Mouse (Mus musculus) heart, postnatal 0 days (tissue): ENCODE data around the gene Adgrb2. TPM values are rescaled to one million over a fixed set of nuclear protein-coding genes. Genes with fewer than 3 reads are reported as not detected.

Experiments used
- ATAC-seq: fragments of 200-750 bp; cut with Nextera tagmentation; 2 replicates; pipeline ENCODE4 v1.8.0; 2017; ENCODE audit warnings: low read depth, moderate number of reproducible peaks, moderate library complexity; ENCODE audit not compliant: insufficient read depth
- DNase-seq: peaks from one replicate; pipeline ENCODE4 v3.0.0-alpha.2; 2016; ENCODE audit warnings: low spot score
- H3K27ac ChIP-seq: fragments of 300-500 bp; sonication (generic); 2 replicates; pipeline ENCODE4 v1.5.1; 2014; ENCODE audit warnings: low read depth, mild to moderate bottlenecking
- H3K27me3 ChIP-seq: fragments of 300-500 bp; sonication (generic); 2 replicates; pipeline ENCODE4 v1.6.1; 2014; ENCODE audit warnings: low read length, mixed read lengths; ENCODE audit not compliant: control insufficient read depth, insufficient read depth
- H3K36me3 ChIP-seq: fragments of 300-500 bp; sonication (generic); replicated peaks from 2 replicates; pipeline ENCODE4 v1.6.1; 2014; ENCODE audit warnings: low read length, mixed read lengths; ENCODE audit not compliant: control insufficient read depth, insufficient read depth
- H3K4me1 ChIP-seq: fragments of 300-500 bp; sonication (generic); 2 replicates; pipeline ENCODE4 v1.6.1; 2014; ENCODE audit warnings: antibody characterized with exemption; ENCODE audit not compliant: control insufficient read depth, insufficient read depth
- H3K4me2 ChIP-seq: fragments of 300-500 bp; sonication (generic); 2 replicates; pipeline ENCODE4 v1.6.1; 2014; ENCODE audit warnings: low read depth, mild to moderate bottlenecking, low read length, moderate library complexity
- H3K4me3 ChIP-seq: fragments of 300-500 bp; sonication (generic); 2 replicates; pipeline ENCODE4 v1.5.1; 2014; ENCODE audit warnings: low read depth, low read length
- H3K9ac ChIP-seq: fragments of 300-500 bp; sonication (generic); replicated peaks from 2 replicates; pipeline ENCODE4 v1.6.1; 2014; ENCODE audit warnings: low read depth, low read length, mixed read lengths
- H3K9me3 ChIP-seq: fragments of 300-500 bp; sonication (generic); replicated peaks from 2 replicates; pipeline ENCODE4 v1.6.1; 2016; ENCODE audit warnings: low read length; ENCODE audit not compliant: control insufficient read depth
- CTCF ChIP-seq: IDR thresholded peaks from 2 replicates; pipeline ENCODE4 v1.5.1; 2016; ENCODE audit warnings: antibody characterized with exemption, control low read depth, low read depth
- EP300 ChIP-seq: IDR thresholded peaks from 2 replicates; pipeline ENCODE4 v1.6.1; 2016; ENCODE audit warnings: antibody characterized with exemption, low read depth
- WGBS: fragments of 180-500 bp; shearing (Covaris S2); extraction: QIAGEN DNeasy Blood & Tissue Kit; methylation state at CpG from one replicate; pipeline ENCODE4 v1.1.7; 2014; 5-methylcytosine and 5-hydroxymethylcytosine counted together
- polyA plus RNA-seq: library from polyadenylated mRNA; unstranded; fragments of >200 nt; fragmentation: Nextera tagmentation; extraction: Ambion mirVana; gene quantifications from 2 replicates; pipeline ENCODE4 v1.2.1, GENCODE M21; 2015
- total RNA-seq: library from RNA; depleted of rRNA; stranded (reverse); fragments of >200 nt; gene quantifications from 2 replicates; pipeline ENCODE4 v1.2.3, GENCODE M21; 2014; ENCODE audit warnings: low replicate concordance

Adgrb2 gene
- total and polyA plus RNA-seq, 2 experiments from 2014 or later = 0.59 to 10.6 TPM

DNA sequence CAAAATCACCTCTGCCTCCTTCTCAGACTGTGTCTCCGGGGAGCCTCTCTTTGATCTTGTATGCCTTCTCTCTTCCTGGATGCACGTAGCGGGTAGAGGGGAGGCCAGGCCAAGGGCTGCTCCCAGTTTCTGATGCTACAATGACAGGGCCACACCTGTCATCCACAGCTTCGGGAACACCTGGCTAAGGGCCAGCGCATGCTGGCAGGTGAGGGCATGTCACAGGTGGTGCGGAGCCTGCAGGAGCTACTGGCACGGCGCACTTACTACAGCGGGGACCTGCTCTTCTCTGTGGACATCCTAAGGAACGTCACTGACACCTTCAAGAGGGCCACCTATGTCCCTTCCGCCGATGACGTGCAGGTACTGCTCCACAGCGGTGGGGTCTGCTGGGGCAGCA, 24.4 kb downstream of the Adgrb2 start:
- Histone ChIP-seq H3K4me3 (no peak overlapping the region), H3K9me3 (no peaks in the 10 kb centered on the region), H3K9ac (no peak overlapping the region), H3K4me1 (0 out of 2 replicates have a peak, but pooled peaks cover 6% of the 10 kb centered on the region), H3K4me2 (no peak overlapping the region), H3K36me3 (no peaks in the 10 kb centered on the region), H3K27ac (no peak overlapping the region), H3K27me3 (peaks cover 45% of the 10 kb centered on the region)
- TF ChIP-seq CTCF (no peak), EP300 (no peak)
- WGBS = 77% methylated on average over 14 of the region's 14 CpGs
- ATAC-seq (no peak), DNase-seq (no peak)

DNA sequence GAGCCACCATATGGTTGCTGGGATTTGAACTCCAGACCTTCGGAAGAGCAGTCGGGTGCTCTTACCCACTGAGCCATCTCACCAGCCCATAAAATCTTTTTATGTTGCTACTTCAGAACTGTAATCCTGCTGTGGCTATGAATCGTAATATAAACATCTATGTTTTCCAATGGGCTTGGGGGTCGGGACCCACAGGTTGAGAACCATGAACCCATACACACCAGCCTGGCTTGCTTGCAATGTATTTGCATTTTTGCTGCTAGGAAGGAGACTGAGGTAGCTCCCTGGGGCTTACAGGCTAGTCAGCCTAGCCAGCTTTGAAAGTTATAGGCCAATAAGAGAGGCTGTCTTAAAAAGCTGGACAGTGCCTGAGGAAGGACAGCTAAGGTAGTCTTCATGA, 26.1 kb downstream of the Adgrb2 start:
- WGBS = 95% methylated on average over 4 of the region's 4 CpGs
- Histone ChIP-seq H3K9ac (no peak overlapping the region), H3K9me3 (no peaks in the 10 kb centered on the region), H3K27me3 (peaks cover 39% of the 10 kb centered on the region), H3K4me3 (no peak overlapping the region), H3K4me1 (0 out of 2 replicates have a peak, but pooled peaks cover 6% of the 10 kb centered on the region), H3K4me2 (no peak overlapping the region), H3K36me3 (no peaks in the 10 kb centered on the region), H3K27ac (no peak overlapping the region)
- DNase-seq = no peak
- TF ChIP-seq CTCF (no peak), EP300 (no peak)
- no peak for ATAC-seq

- no peak for ATAC-seq
- H3K27ac ChIP-seq = no peak overlapping the region
These were observed 27.6 kb downstream of the Adgrb2 start for GRCm38 (mm10) chr4:130012234-130012633.

DNA sequence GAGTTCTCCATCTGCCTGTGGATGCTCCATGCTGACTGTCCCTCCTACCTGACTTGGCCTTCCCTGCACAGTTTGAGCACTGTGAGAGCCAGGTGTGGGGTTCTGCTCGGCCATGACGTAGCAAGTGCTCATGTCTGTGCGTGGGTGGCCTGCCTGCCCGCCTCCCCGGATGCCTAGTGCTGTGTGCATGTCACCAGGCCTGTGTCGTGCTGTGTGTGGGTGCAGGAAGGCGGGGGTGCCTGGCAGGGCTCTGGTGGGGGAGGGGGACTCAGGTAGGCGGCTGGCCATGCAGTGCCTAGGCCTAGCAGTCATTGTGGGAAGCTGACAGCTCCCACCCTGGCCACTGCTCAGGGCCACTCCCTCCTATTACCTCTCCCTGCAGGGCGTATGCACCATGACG, 28.4 kb downstream of the Adgrb2 start:
- Histone ChIP-seq H3K27ac (no peak overlapping the region), H3K36me3 (no peaks in the 10 kb centered on the region), H3K4me3 (no peak overlapping the region), H3K4me1 (no peaks in the 10 kb centered on the region), H3K9ac (no peak overlapping the region), H3K4me2 (no peak overlapping the region), H3K9me3 (no peaks in the 10 kb centered on the region), H3K27me3 (peaks cover 24% of the 10 kb centered on the region)
- no peak for ATAC-seq
- DNase-seq = no peak
- no peak for TF ChIP-seq EP300
- no peak for TF ChIP-seq CTCF
- WGBS = 67% methylated on average over 10 of the region's 10 CpGs

More at GRCm38 (mm10) chr4:130012234-130012633, 27.6 kb downstream of the Adgrb2 start:
- H3K4me3 ChIP-seq = no peak overlapping the region
- H3K36me3 ChIP-seq = no peaks in the 10 kb centered on the region
- H3K9me3 ChIP-seq = no peaks in the 10 kb centered on the region
- H3K4me2 ChIP-seq = no peak overlapping the region
- H3K9ac ChIP-seq = no peak overlapping the region
- 62% methylated on average over 6 of the region's 6 CpGs for WGBS
- TF ChIP-seq CTCF (no peak), EP300 (no peak)
- H3K27me3 ChIP-seq = peaks cover 29% of the 10 kb centered on the region
- DNase-seq = no peak
- no peaks in the 10 kb centered on the region for H3K4me1 ChIP-seq

GRCm38 (mm10) chr4:130016010-130016409, 31.3 kb downstream of the Adgrb2 start:
- no peak for TF ChIP-seq CTCF
- TF ChIP-seq EP300 = no peak
- H3K27ac ChIP-seq = no peak overlapping the region
- H3K36me3 ChIP-seq = no peaks in the 10 kb centered on the region
- no peaks in the 10 kb centered on the region for H3K9me3 ChIP-seq
- H3K4me1 ChIP-seq = no peaks in the 10 kb centered on the region
- 63% methylated on average over 4 of the region's 4 CpGs for WGBS
- H3K4me2 ChIP-seq = no peak overlapping the region
- DNase-seq (no peak), ATAC-seq (no peak)
- H3K9ac ChIP-seq = no peak overlapping the region
- H3K27me3 ChIP-seq = peaks cover 9% of the 10 kb centered on the region; the same call in 1 of the 2 replicates
- H3K4me3 ChIP-seq = no peak overlapping the region

- H3K36me3 ChIP-seq = no peaks in the 10 kb centered on the region
- no peaks in the 10 kb centered on the region for H3K9me3 ChIP-seq
- DNase-seq (no peak), ATAC-seq (no peak)
- WGBS = 54% methylated on average over 18 of the region's 18 CpGs
- H3K27me3 ChIP-seq = peaks cover 9% of the 10 kb centered on the region; the same call in 1 of the 2 replicates
- H3K4me2 ChIP-seq = no peak overlapping the region
- no peak for TF ChIP-seq CTCF
- TF ChIP-seq EP300 = no peak
- H3K27ac ChIP-seq = no peak overlapping the region
- no peak overlapping the region for H3K4me3 ChIP-seq
- no peaks in the 10 kb centered on the region for H3K4me1 ChIP-seq
- no peak overlapping the region for H3K9ac ChIP-seq
These were observed 32.5 kb downstream of the Adgrb2 start for GRCm38 (mm10) chr4:130017036-130017674.
